Mouse (Mus musculus) bone marrow, adult 2 months (tissue): ENCODE results near the gene Donson. TPM values are rescaled to one million over a fixed set of nuclear protein-coding genes. Genes with fewer than 3 reads are reported as not detected.

ENCODE experiments used
- H3K27ac ChIP-seq: fragments of 200-500 bp; 2 replicates; pipeline ENCODE4 v1.5.1; 2012; ENCODE audit warnings: low read depth, mild to moderate bottlenecking, control low read depth, inconsistent platforms, low read length; ENCODE audit not compliant: control insufficient read depth, poor library complexity, insufficient read depth
- H3K4me1 ChIP-seq: fragments of 200-500 bp; 2 replicates; pipeline ENCODE4 v1.6.1; 2011; ENCODE audit warnings: low read length; ENCODE audit not compliant: control insufficient read depth, insufficient read depth
- H3K4me3 ChIP-seq: fragments of 200-500 bp; replicated peaks from 2 replicates; pipeline ENCODE3; 2011; ENCODE audit warnings: mild to moderate bottlenecking, low read depth, low read length, control low read depth; ENCODE audit not compliant: control insufficient read depth
- CTCF ChIP-seq: fragments of 200-500 bp; IDR thresholded peaks from 2 replicates; pipeline ENCODE4 v1.5.1; 2011; ENCODE audit warnings: low read length, control low read depth; ENCODE audit not compliant: control insufficient read depth, insufficient read depth
- POLR2A ChIP-seq: fragments of 200-500 bp; IDR thresholded peaks from 2 replicates; pipeline ENCODE4 v1.6.1; 2011; ENCODE audit warnings: low read depth, mild to moderate bottlenecking, control low read depth, low read length, borderline replicate concordance; ENCODE audit not compliant: control insufficient read depth
- WGBS: fragments of 180-500 bp; shearing (Covaris S2); methylation state at CpG from one replicate; pipeline ENCODE4 v1.1.7; 2018; 5-methylcytosine and 5-hydroxymethylcytosine counted together
- polyA plus RNA-seq: library from polyadenylated mRNA; stranded (reverse); fragments of >200 nt; gene quantifications from 2 replicates; pipeline ENCODE4 v1.2.4, GENCODE M21; 2011; ENCODE audit warnings: low replicate concordance; ENCODE audit not compliant: missing spikeins, insufficient read depth, insufficient read length

Gene Donson
- polyA plus RNA-seq, 1 experiment: 15.2 TPM

GRCm38 (mm10) chr16:91628673-91629072 lies 59.9 kb downstream of the Donson start:
- WGBS: 38% methylated on average over 3 of the region's 3 CpGs
- Histone ChIP-seq H3K4me3 (no peak overlapping the region), H3K4me1 (peaks cover 13% of the 10 kb centered on the region), H3K27ac (peak overlapping the region; percentile 47; the same call in 1 of the 2 replicates)
- no peak for TF ChIP-seq CTCF

DNA sequence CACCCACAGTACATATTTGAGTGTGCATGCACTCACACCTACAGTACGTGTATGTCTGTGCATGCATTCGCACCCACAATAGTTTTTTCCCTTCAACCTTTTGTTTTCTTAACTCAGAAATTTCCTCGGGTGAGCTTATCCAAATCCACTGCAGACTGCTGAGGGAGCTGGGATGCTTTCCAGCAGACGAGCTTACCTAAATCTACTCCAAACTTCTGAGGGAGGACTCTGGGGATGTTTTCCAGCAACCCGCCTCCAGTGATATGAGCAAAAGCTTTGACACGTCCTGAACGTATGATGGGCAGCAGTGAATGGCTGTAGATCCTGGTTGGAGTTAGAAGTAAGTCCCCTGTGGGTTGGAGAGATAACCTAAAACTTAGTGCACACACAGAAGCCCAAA lies 60.7 kb downstream of the Donson start:
- Histone ChIP-seq H3K4me1 (peaks cover 12% of the 10 kb centered on the region), H3K27ac (no peak overlapping the region; the same call in 1 of the 2 replicates), H3K4me3 (no peak overlapping the region)
- TF ChIP-seq POLR2A (no peak), CTCF (no peak)
- 81% methylated on average over 7 of the region's 7 CpGs for WGBS

Other genes starting within 250 kb of the Donson start
- 10.3 and 15.9 TPM in 2 replicates for gene Ifnar1, start 203.5 kb downstream of the Donson start, polyA plus RNA-seq
- 11.1 and 27.7 TPM in 2 replicates for gene Ifngr2, start 141.7 kb downstream of the Donson start, polyA plus RNA-seq
- gene Tmem50b, start 91.0 kb downstream of the Donson start, polyA plus RNA-seq: 7.3 and 17.5 TPM in 2 replicates
- 1.6 and 1.9 TPM in 2 replicates for gene Dnajc28, start 69.7 kb downstream of the Donson start, polyA plus RNA-seq
- gene Gart, start 41.8 kb downstream of the Donson start, polyA plus RNA-seq: 70.5 and 94.2 TPM in 2 replicates
- 132 and 165 TPM in 2 replicates for gene Son, start 41.3 kb downstream of the Donson start, polyA plus RNA-seq
- 23.4 and 42.5 TPM in 2 replicates for gene Cryzl1, start 40.2 kb upstream of the Donson start, polyA plus RNA-seq
- 91.6 and 158 TPM in 2 replicates for gene Itsn1, start 40.5 kb upstream of the Donson start, polyA plus RNA-seq